Mouse (Mus musculus) hindbrain, embryonic 12.5 days (tissue): Measurements from ENCODE around the gene Arhgap22. TPM values are rescaled to one million over a fixed set of nuclear protein-coding genes. Genes with fewer than 3 reads are reported as not detected.

ENCODE experiments used
- ATAC-seq: fragments of 200-750 bp; cut with Nextera tagmentation; 2 replicates; pipeline ENCODE4 v1.8.0; 2017; ENCODE audit warnings: moderate TSS enrichment; ENCODE audit not compliant: low FRiP score
- H3K27ac ChIP-seq: fragments of 300-500 bp; sonication (generic); 2 replicates; pipeline ENCODE4 v1.5.1; 2016; ENCODE audit warnings: mild to moderate bottlenecking
- H3K27me3 ChIP-seq: fragments of 300-500 bp; sonication (generic); 2 replicates; pipeline ENCODE4 v1.6.1; 2016; ENCODE audit warnings: mild to moderate bottlenecking
- H3K36me3 ChIP-seq: fragments of 300-500 bp; sonication (generic); 2 replicates; pipeline ENCODE4 v1.6.1; 2016; ENCODE audit warnings: mild to moderate bottlenecking
- H3K4me1 ChIP-seq: fragments of 300-500 bp; sonication (generic); 2 replicates; pipeline ENCODE4 v1.6.1; 2016
- H3K4me2 ChIP-seq: fragments of 300-500 bp; sonication (generic); replicated peaks from 2 replicates; pipeline ENCODE4 v1.6.1; 2016; ENCODE audit warnings: mild to moderate bottlenecking
- H3K4me3 ChIP-seq: fragments of 300-500 bp; sonication (generic); 2 replicates; pipeline ENCODE4 v1.5.1; 2016; ENCODE audit warnings: mild to moderate bottlenecking
- H3K9ac ChIP-seq: fragments of 300-500 bp; sonication (generic); 2 replicates; pipeline ENCODE4 v1.6.1; 2016; ENCODE audit warnings: mild to moderate bottlenecking, moderate library complexity
- H3K9me3 ChIP-seq: fragments of 300-500 bp; sonication (generic); replicated peaks from 2 replicates; pipeline ENCODE4 v1.6.1; 2016; ENCODE audit warnings: mild to moderate bottlenecking
- WGBS: fragments of 180-500 bp; shearing (Covaris S2); methylation state at CpG from one replicate; pipeline ENCODE4 v1.1.7; 2016; 5-methylcytosine and 5-hydroxymethylcytosine counted together
- polyA plus RNA-seq: library from polyadenylated mRNA; unstranded; fragments of >200 nt; fragmentation: Nextera tagmentation; extraction: Ambion mirVana; gene quantifications from 2 replicates; pipeline ENCODE4 v1.2.1, GENCODE M21; 2016

The Arhgap22 gene
- polyA plus RNA-seq, 1 experiment from 2014 or later = 2.0 TPM

DNA sequence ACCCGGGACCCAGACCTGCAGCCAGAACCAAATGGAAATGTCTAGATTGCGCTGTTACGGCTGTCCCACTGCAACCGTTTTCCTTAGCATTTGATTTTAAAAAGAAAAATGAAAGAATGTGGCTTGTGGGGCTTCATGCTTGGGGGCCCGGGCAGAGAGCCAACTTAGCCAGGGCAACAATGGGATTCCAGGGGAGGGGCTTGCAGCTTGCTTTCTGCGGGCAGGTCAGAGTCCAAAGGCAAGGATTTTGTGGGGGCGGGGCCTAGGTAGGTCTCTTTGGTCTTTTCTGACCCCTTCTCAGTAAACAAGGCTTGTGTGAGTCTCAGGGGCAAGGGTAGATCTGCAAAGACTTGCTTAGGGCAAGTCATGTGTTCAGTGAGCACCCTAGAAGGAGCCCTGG is 107.0 kb downstream of the Arhgap22 start:
- ATAC-seq = no peak
- peak overlapping the region; percentile 99 for H3K4me2 ChIP-seq
- no peak overlapping the region for H3K4me3 ChIP-seq

DNA sequence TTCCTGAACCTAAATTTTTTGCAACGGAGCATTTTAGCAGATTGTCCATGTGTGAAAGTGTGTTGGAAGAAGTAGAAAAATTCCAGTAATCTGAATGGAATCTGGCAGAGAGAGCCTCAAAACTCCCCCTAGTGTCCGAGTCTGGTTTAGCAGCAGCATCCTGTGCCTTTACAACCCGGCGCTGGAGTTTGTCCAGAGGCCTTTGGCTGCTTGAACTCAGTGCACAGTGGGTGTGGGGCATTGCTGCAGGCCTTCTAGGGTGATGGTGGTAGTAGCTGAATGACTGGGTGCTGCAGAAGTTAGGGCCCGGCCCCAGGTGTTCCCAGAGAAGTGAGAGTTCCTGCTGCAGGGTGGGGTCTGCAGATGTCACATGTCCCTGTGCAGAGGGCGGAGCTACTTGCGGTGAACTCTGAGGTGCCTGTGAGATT is 108.8 kb downstream of the Arhgap22 start:
- no peak for ATAC-seq
- Histone ChIP-seq H3K4me2 (no peak overlapping the region), H3K4me3 (no peak overlapping the region), H3K4me1 (peaks cover 21% of the 10 kb centered on the region), H3K9ac (no peak overlapping the region), H3K27me3 (peaks cover 47% of the 10 kb centered on the region), H3K36me3 (no peaks in the 10 kb centered on the region), H3K9me3 (no peaks in the 10 kb centered on the region), H3K27ac (no peak overlapping the region)
- 26% methylated on average over 7 of the region's 7 CpGs for WGBS

More for the DNA sequence above, 107.0 kb downstream of the Arhgap22 start:
- no peak overlapping the region for H3K9ac ChIP-seq
- 7% methylated on average over 7 of the region's 7 CpGs for WGBS
- H3K27me3 ChIP-seq = peaks cover 45% of the 10 kb centered on the region
- H3K36me3 ChIP-seq = no peaks in the 10 kb centered on the region
- H3K9me3 ChIP-seq = no peaks in the 10 kb centered on the region
- H3K4me1 ChIP-seq = peaks cover 20% of the 10 kb centered on the region
- no peak overlapping the region for H3K27ac ChIP-seq

DNA sequence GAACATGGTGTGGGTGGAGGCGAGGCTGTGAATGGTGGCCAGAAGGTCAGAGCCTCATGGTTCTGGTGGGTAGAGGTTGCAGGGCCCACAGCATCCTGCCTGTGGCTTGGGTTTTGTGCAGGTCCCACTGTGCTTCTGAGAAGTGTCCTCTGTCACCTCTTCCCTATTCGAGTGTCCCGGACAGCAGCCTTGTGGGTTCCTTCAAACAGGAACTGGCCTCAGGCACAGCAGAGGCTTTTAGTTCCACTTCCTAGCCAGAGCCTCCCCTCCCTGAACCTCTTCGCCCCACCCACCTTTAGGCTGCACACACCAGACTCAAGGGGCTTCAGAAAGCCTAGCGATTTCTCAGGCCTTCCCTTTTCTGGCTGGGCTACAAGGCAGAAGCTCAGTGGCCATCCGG is 110.7 kb downstream of the Arhgap22 start:
- ATAC-seq = no peak
- Histone ChIP-seq H3K9ac (no peak overlapping the region), H3K27me3 (peaks cover 39% of the 10 kb centered on the region), H3K4me3 (no peak overlapping the region), H3K36me3 (no peaks in the 10 kb centered on the region), H3K27ac (no peak overlapping the region), H3K9me3 (no peaks in the 10 kb centered on the region), H3K4me1 (peaks cover 30% of the 10 kb centered on the region), H3K4me2 (no peak overlapping the region)
- WGBS = 73% methylated on average over 6 of the region's 6 CpGs

DNA sequence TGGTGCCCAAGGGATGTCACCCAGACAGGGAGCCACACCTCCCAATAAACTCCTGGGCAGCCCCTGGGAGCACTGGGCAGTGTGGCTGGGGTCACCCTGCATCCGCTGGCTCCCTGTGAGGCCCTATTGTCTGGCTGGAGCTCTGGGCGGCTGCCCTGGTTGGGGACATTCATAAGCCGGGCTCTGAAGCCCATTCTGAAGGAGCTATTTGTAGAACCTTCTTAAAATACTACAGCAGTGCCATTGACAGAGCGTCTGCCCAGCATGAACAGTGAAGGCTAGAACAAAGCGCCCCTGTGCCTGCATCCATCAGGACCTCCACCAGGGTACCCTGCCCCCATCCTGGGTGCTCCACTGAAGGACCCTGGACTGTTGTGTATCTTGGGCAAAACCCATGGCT is 114.5 kb downstream of the Arhgap22 start:
- H3K27ac ChIP-seq = no peak overlapping the region
- no peak for ATAC-seq
- H3K4me1 ChIP-seq = 0 out of 2 replicates have a peak, but pooled peaks cover 11% of the 10 kb centered on the region
- H3K4me3 ChIP-seq = no peak overlapping the region
- 51% methylated on average over 5 of the region's 5 CpGs for WGBS
- peaks cover 9% of the 10 kb centered on the region for H3K27me3 ChIP-seq
- H3K4me2 ChIP-seq = no peak overlapping the region
- H3K36me3 ChIP-seq = no peaks in the 10 kb centered on the region
- no peaks in the 10 kb centered on the region for H3K9me3 ChIP-seq
- H3K9ac ChIP-seq = no peak overlapping the region

DNA sequence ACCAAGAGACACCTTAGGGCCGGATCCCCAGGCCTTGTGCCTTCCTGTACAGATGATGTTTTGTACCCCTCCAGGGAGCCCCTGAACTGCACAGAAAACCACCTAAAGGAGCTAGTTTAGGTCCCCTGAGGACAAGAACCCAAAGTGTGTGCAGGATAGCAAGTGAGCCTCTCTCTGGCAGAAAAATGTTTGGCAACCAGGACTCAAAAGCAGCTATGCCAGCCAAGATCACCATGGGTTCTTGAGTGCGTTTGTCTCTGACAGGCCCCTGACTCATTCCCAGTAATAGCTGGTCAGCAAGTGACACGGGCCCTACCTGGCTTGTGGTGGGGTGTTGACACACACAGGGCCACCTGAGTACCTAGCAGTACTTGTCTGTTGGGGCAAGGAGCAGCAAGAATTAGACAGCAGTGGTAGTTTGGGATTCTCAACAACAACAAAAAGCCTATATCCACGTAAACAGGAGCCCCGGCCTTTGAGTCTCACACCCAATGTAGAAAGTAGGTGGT is 115.5 kb downstream of the Arhgap22 start:
- Histone ChIP-seq H3K9ac (no peak overlapping the region), H3K36me3 (no peaks in the 10 kb centered on the region), H3K4me1 (0 out of 2 replicates have a peak, but pooled peaks cover 11% of the 10 kb centered on the region), H3K9me3 (no peaks in the 10 kb centered on the region), H3K27me3 (peaks cover 2% of the 10 kb centered on the region; the same call in 1 of the 2 replicates), H3K4me2 (no peak overlapping the region), H3K4me3 (no peak overlapping the region), H3K27ac (no peak overlapping the region)
- no peak for ATAC-seq
- WGBS = 93% methylated on average over 5 of the region's 5 CpGs

DNA sequence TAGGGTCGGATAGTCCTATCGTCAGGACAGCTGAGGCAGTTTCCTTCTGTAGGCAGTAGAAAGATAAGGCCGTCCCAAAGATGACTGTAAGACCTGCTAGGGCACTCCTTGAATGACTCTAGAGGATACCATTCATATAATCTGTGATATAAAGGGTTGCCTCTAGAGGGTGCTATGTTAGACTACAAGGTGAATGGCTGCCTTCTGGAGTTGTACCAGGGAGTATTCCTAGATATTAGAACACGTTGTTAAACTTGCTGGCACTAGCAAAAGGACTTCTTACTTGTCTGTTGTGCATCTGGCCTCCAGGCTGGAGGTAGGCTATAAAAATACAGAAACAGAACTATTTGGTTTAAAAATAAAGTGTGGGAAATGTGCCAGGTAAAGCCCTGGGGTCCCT is 117.2 kb downstream of the Arhgap22 start:
- WGBS = 65% methylated on average over 4 of the region's 4 CpGs
- H3K4me1 ChIP-seq = peaks cover 11% of the 10 kb centered on the region; the same call in 1 of the 2 replicates
- no peak overlapping the region for H3K4me2 ChIP-seq
- H3K9me3 ChIP-seq = no peaks in the 10 kb centered on the region
- H3K27me3 ChIP-seq = peaks cover 2% of the 10 kb centered on the region; the same call in 1 of the 2 replicates
- no peaks in the 10 kb centered on the region for H3K36me3 ChIP-seq
- H3K27ac ChIP-seq = no peak overlapping the region
- no peak overlapping the region for H3K4me3 ChIP-seq
- ATAC-seq = no peak
- no peak overlapping the region for H3K9ac ChIP-seq

DNA sequence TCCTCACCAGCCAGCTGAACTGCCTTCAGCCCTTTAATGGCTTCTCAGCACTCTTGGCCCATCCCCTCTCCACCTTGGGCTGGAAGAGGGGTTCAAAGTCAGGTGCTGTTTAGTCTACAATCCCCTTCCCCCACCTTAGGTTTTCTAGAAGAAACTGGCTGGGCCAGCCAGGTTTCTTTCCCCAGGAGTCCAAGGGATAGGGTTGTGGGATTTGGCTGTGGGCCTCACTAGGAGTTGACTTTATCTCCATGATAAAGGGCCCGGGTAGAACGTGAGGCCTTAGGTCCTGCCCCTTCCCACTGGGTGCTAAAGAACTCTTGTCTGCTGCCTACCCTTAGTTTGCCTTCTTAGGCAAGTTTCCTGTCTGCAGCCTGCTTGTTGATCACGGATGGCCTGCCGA is 117.8 kb downstream of the Arhgap22 start:
- 41% methylated on average over 4 of the region's 4 CpGs for WGBS
- Histone ChIP-seq H3K4me2 (no peak overlapping the region), H3K27ac (no peak overlapping the region), H3K9me3 (no peaks in the 10 kb centered on the region), H3K36me3 (no peaks in the 10 kb centered on the region), H3K4me1 (peaks cover 11% of the 10 kb centered on the region; the same call in 1 of the 2 replicates), H3K27me3 (peaks cover 2% of the 10 kb centered on the region; the same call in 1 of the 2 replicates), H3K4me3 (no peak overlapping the region), H3K9ac (no peak overlapping the region)
- ATAC-seq = no peak

DNA sequence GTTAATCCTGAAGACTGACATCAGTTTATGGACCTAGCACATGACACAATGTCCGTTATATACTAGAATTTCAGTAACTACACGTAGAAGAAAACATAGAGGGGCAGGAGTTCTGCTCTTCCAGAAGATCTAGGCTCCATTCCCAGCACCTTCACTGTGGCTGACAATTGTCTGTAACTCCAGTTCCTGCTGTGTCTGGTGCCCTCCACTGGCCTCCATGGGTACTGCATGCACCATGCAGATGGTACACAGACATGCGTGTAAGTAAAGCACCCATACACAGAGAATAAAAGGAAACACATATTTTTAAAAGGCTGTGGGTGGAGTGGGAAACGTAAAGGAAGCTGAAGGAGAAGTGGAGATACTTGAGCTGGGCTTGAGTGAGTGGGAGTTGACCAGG is 120.0 kb downstream of the Arhgap22 start:
- no peak for ATAC-seq
- no peaks in the 10 kb centered on the region for H3K27me3 ChIP-seq
- no peaks in the 10 kb centered on the region for H3K9me3 ChIP-seq
- H3K36me3 ChIP-seq = no peaks in the 10 kb centered on the region
- H3K4me3 ChIP-seq = no peak overlapping the region
- no peak overlapping the region for H3K27ac ChIP-seq
- no peaks in the 10 kb centered on the region; the same call in 1 of the 2 replicates for H3K4me1 ChIP-seq
- no peak overlapping the region for H3K9ac ChIP-seq
- WGBS = 85% methylated on average over 4 of the region's 4 CpGs
- H3K4me2 ChIP-seq = no peak overlapping the region

DNA sequence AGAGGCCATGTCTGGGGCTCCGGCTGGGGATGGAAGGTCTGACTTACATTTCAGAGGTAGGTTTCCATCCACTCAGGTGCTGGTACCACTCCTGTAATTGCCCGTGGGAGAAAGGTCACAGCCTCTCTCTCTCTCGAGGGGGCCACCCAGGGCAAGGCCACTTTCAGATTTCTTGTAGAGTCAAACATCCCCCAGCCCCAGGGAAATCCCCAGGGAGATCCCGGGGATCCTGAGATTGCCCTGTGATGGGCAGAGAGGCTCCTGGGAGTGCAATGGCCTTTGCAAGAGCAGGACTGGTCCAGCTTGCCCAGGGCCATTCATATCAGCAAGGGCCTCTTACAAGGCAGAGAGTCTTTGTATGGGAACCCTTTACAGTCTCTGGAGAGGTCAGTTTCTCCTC is 120.6 kb downstream of the Arhgap22 start:
- H3K4me1 ChIP-seq = no peaks in the 10 kb centered on the region; the same call in 1 of the 2 replicates
- H3K4me2 ChIP-seq = no peak overlapping the region
- ATAC-seq = no peak
- no peaks in the 10 kb centered on the region for H3K9me3 ChIP-seq
- H3K9ac ChIP-seq = no peak overlapping the region
- H3K36me3 ChIP-seq = no peaks in the 10 kb centered on the region
- H3K4me3 ChIP-seq = no peak overlapping the region
- H3K27me3 ChIP-seq = no peaks in the 10 kb centered on the region
- H3K27ac ChIP-seq = no peak overlapping the region
- whole genome bisulfite sequencing = 85% methylated on average over 4 of the region's 4 CpGs

DNA sequence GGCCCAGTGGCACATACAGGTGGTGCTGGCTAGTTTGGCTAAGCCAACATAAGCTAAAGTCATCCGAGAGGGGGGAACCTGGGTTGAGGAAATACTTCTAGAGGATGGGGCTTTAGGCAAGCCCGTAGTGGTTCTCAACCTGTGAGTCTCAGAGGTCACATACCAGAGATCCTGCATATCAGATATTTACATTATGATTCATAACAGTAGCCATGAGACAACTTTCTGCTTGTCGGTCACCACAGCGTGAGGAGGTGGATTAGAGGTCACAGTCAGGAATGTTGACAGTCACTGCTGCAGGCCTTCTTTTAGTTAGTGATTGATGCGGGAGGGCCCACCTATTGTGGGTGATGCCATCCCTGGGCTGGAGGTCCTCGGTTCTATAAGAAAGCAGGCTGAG is 121.9 kb downstream of the Arhgap22 start:
- no peaks in the 10 kb centered on the region; the same call in 1 of the 2 replicates for H3K4me1 ChIP-seq
- no peak for ATAC-seq
- no peaks in the 10 kb centered on the region for H3K9me3 ChIP-seq
- H3K27ac ChIP-seq = no peak overlapping the region
- H3K4me3 ChIP-seq = no peak overlapping the region
- WGBS = 66% methylated on average over 6 of the region's 6 CpGs
- no peaks in the 10 kb centered on the region for H3K36me3 ChIP-seq
- no peak overlapping the region for H3K4me2 ChIP-seq
- no peak overlapping the region for H3K9ac ChIP-seq
- no peaks in the 10 kb centered on the region for H3K27me3 ChIP-seq

DNA sequence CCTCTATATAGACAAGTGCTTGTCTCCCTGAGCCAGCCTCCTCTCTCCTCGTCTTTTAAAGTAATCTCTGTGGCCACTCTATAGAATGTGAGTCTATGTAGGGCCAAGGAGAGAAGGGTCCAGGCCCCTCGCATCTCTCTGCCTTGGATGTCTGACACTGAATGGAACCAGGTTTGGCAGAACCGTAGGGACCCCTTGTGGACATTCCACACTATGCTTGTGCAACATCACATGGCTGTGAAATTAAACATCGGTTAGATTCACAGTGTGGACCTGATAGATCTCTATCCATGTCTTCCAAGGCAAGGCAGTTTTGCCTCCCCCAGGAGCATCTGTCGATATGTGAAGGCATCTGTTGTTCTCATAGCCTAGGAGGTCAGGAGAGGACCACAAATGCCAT is 124.9 kb downstream of the Arhgap22 start:
- no peak overlapping the region for H3K4me3 ChIP-seq
- 75% methylated on average over 5 of the region's 5 CpGs for WGBS
- H3K27ac ChIP-seq = no peak overlapping the region
- no peaks in the 10 kb centered on the region; the same call in 1 of the 2 replicates for H3K4me1 ChIP-seq
- H3K4me2 ChIP-seq = no peak overlapping the region
- H3K9me3 ChIP-seq = no peaks in the 10 kb centered on the region
- ATAC-seq = no peak
- no peaks in the 10 kb centered on the region for H3K36me3 ChIP-seq
- no peaks in the 10 kb centered on the region for H3K27me3 ChIP-seq
- H3K9ac ChIP-seq = no peak overlapping the region

DNA sequence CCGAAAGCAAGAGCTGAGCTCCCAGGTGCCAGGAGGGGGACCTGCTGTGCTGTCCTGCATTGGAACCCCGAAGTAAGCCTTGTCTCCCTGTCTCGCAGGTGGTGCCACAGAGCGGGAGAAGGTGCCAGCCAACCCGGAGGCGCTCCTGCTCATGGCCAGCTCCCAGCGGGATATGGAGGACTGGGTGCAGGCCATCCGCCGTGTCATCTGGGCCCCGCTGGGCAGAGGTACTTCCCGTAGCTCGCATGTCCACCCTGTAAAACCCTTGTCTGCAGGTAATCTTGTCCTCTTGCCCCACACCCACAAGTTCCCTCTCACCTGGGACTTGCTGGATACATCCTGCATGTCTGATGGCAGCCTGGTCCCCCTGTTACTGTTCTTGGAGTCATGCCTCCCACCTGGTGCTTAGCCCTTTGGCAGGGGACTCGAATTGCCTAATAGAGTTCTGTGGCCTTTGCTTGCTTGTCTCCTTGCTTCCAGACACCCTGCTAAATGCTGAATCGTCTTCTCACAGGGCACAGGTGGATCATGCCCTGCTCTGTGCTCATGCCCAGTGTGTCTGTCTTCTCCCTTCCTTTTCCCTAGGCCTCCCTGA is 129.4 kb downstream of the Arhgap22 start:
- Histone ChIP-seq H3K9me3 (no peaks in the 10 kb centered on the region), H3K27me3 (no peaks in the 10 kb centered on the region), H3K27ac (no peak overlapping the region), H3K4me3 (no peak overlapping the region), H3K36me3 (no peaks in the 10 kb centered on the region), H3K4me1 (no peaks in the 10 kb centered on the region), H3K4me2 (no peak overlapping the region), H3K9ac (no peak overlapping the region)
- no peak for ATAC-seq
- WGBS = 86% methylated on average over 14 of the region's 14 CpGs

DNA sequence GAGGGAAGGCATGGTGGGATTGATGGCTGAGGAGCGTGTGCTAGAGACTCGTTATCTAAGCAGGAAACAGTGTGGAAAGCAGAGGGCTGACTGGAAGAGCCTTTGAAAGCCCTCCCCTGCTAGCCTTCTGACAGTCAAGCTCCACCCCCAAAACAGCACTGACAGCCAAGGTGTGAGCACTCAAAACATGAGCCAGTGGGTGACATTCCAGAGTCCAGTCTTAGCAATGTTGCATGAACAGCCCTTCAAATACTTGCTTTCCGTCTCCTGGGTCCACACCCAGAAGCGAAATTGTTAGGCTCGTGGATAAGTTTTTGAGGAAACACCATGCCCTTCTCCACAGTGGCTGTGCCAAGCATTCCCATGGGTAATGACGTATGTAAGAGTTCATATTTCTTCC is 132.7 kb downstream of the Arhgap22 start:
- Histone ChIP-seq H3K9me3 (no peaks in the 10 kb centered on the region), H3K4me2 (no peak overlapping the region), H3K27me3 (peaks cover 31% of the 10 kb centered on the region), H3K36me3 (no peaks in the 10 kb centered on the region), H3K4me1 (peaks cover 7% of the 10 kb centered on the region), H3K4me3 (no peak overlapping the region), H3K9ac (no peak overlapping the region), H3K27ac (no peak overlapping the region)
- no peak for ATAC-seq
- 73% methylated on average over 6 of the region's 6 CpGs for WGBS
